Mouse (Mus musculus) forebrain, embryonic 15.5 days (tissue): ENCODE results near the gene P3h4. TPM values are rescaled to one million over a fixed set of nuclear protein-coding genes. Genes with fewer than 3 reads are reported as not detected.
"Not testable (repeated sequence)": the region's sequence is repeated elsewhere in the genome, so short reads cannot be mapped to it uniquely, and the experiment has no call there.

Experiments
- ATAC-seq: fragments of 200-750 bp; cut with Nextera tagmentation; replicated peaks from 2 replicates; pipeline ENCODE4 v1.8.0; 2017; ENCODE audit warnings: mild to moderate bottlenecking, moderate TSS enrichment, moderate library complexity
- H3K27ac ChIP-seq: fragments of 300-500 bp; sonication (generic); replicated peaks from 2 replicates; pipeline ENCODE4 v1.5.1; 2015; ENCODE audit warnings: mild to moderate bottlenecking, inconsistent platforms
- H3K27me3 ChIP-seq: fragments of 300-500 bp; sonication (generic); 2 replicates; pipeline ENCODE4 v1.6.1; 2015; ENCODE audit warnings: inconsistent platforms
- H3K36me3 ChIP-seq: fragments of 300-500 bp; sonication (generic); 2 replicates; pipeline ENCODE4 v1.6.1; 2015; ENCODE audit warnings: mild to moderate bottlenecking, inconsistent platforms
- H3K4me1 ChIP-seq: fragments of 300-500 bp; sonication (generic); 2 replicates; pipeline ENCODE4 v1.6.1; 2015; ENCODE audit warnings: inconsistent platforms
- H3K4me2 ChIP-seq: fragments of 300-500 bp; sonication (generic); replicated peaks from 2 replicates; pipeline ENCODE4 v1.6.1; 2015; ENCODE audit warnings: mild to moderate bottlenecking, inconsistent platforms
- H3K4me3 ChIP-seq: fragments of 300-500 bp; sonication (generic); 2 replicates; pipeline ENCODE4 v1.5.1; 2015; ENCODE audit warnings: mild to moderate bottlenecking, inconsistent platforms
- H3K9ac ChIP-seq: fragments of 300-500 bp; sonication (generic); replicated peaks from 2 replicates; pipeline ENCODE4 v1.6.1; 2015; ENCODE audit warnings: mild to moderate bottlenecking, inconsistent platforms
- H3K9me3 ChIP-seq: fragments of 300-500 bp; sonication (generic); 2 replicates; pipeline ENCODE4 v1.6.1; 2016; ENCODE audit warnings: inconsistent platforms
- WGBS: fragments of 180-500 bp; shearing (Covaris S2); methylation state at CpG from one replicate; pipeline ENCODE4 v1.1.7; 2015; ENCODE audit warnings: mixed read lengths; 5-methylcytosine and 5-hydroxymethylcytosine counted together
- microRNA-seq: library from miRNA; unstranded; fragments of <30 nt; microRNA quantifications from one replicate; pipeline ENCODE4, GENCODE M21; 2016
- polyA plus RNA-seq: library from polyadenylated mRNA; unstranded; fragments of >200 nt; fragmentation: Nextera tagmentation; extraction: Ambion mirVana; gene quantifications from 2 replicates; pipeline ENCODE4 v1.2.1, GENCODE M21; 2015

P3h4 gene
- polyA plus RNA-seq, 1 experiment from 2014 or later, result 14.4 TPM

- Histone ChIP-seq H3K9me3 (no peaks in the 10 kb centered on the region), H3K4me1 (no peaks in the 10 kb centered on the region), H3K27me3 (no peaks in the 10 kb centered on the region), H3K4me2 (no peak overlapping the region), H3K27ac (no peak overlapping the region), H3K36me3 (peaks cover 13% of the 10 kb centered on the region), H3K4me3 (no peak overlapping the region), H3K9ac (no peak overlapping the region)
- WGBS, result 84% methylated on average over 8 of the region's 8 CpGs
- no peak for ATAC-seq
These were observed 44.8 kb downstream of the P3h4 start for GRCm38 (mm10) chr11:100369822-100370221.

- H3K4me1 ChIP-seq, result no peaks in the 10 kb centered on the region
- no peak overlapping the region for H3K4me2 ChIP-seq
- H3K27ac ChIP-seq, result no peak overlapping the region
- no peak for ATAC-seq
- H3K9me3 ChIP-seq, result no peaks in the 10 kb centered on the region
- no peak overlapping the region for H3K4me3 ChIP-seq
- 85% methylated on average over 7 of the region's 7 CpGs for WGBS
- no peak overlapping the region for H3K9ac ChIP-seq
- H3K36me3 ChIP-seq, result peaks cover 9% of the 10 kb centered on the region
- H3K27me3 ChIP-seq, result no peaks in the 10 kb centered on the region
These were observed 45.5 kb downstream of the P3h4 start for GRCm38 (mm10) chr11:100369145-100369544.

GRCm38 (mm10) chr11:100362979-100363562 lies 51.6 kb downstream of the P3h4 start:
- Histone ChIP-seq H3K4me2 (no peak overlapping the region), H3K27me3 (peaks cover 5% of the 10 kb centered on the region; the same call in 1 of the 2 replicates), H3K27ac (no peak overlapping the region), H3K9me3 (no peaks in the 10 kb centered on the region), H3K9ac (no peak overlapping the region), H3K36me3 (no peaks in the 10 kb centered on the region), H3K4me3 (no peak overlapping the region), H3K4me1 (peaks cover 5% of the 10 kb centered on the region; the same call in 1 of the 2 replicates)
- WGBS, result 17% methylated on average over 12 of the region's 12 CpGs
- ATAC-seq, result peak; percentile 55; the same call in 1 of the 2 replicates

DNA sequence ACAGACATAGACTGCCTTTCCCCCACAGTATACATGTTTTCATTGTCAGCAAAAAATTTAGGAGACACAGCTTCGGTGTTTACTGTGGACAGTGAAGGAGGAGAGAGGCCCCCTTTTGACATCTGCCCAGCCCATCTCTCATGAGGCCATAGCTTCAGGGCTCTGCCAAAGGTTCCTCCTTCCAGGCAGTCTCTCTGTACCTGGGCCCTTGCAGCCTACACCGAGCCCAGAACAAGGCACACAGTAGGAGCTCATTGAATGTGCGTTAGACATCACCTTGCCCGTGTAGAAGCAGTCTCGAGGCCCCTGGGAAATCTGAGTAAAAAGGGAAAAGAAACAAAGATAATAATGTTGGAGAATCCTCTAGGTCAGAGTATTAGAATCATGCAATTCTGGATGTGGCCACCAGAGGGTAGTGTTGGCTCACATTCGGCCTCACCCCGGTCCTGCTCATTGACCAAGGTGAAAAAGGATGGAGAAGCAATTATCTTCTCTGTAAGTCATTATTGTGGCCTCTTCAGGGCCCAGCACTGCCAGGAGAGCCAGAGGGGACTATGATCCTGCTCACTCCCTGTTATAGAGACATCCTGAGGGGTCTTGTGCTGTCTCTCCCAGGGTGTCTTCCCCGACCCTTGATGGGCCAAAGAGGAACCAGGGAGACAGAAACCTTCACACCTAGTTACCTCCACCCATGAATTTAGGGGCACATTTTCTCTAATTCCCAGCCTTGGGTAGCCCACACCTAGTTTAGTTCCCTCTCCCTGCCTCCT lies 52.2 kb downstream of the P3h4 start:
- WGBS, result 11% methylated on average over 8 of the region's 8 CpGs
- Histone ChIP-seq H3K4me1 (peaks cover 5% of the 10 kb centered on the region; the same call in 1 of the 2 replicates), H3K27me3 (peaks cover 5% of the 10 kb centered on the region; the same call in 1 of the 2 replicates), H3K36me3 (no peaks in the 10 kb centered on the region), H3K4me3 (no peak overlapping the region), H3K27ac (no peak overlapping the region), H3K9me3 (no peaks in the 10 kb centered on the region), H3K9ac (no peak overlapping the region), H3K4me2 (no peak overlapping the region)
- peak; percentile 59 for ATAC-seq

DNA sequence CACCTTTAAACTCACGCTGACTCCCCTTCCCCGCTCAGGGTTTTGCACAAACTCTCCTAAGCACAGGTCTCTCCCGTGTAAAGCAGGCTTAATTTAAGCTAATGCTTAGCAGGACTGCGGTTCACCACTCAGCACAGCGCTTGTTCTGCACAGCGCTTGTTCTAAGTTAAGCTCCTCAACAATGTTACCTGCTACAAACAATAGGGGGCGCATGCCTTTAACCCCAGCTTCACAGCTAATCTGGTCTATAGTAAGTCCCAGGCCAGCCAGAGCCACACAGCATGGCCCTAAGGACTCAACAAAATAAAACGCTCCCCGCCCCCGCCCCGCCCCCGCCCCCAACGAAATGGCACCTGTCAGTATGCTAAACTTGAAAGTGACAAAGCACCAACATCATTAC lies 53.6 kb downstream of the P3h4 start:
- H3K4me3 ChIP-seq, ATAC-seq, H3K27ac ChIP-seq, H3K9ac ChIP-seq, H3K4me2 ChIP-seq, H3K36me3 ChIP-seq, H3K9me3 ChIP-seq, H3K27me3 ChIP-seq: not testable (repeated sequence)
- peaks cover 12% of the 10 kb centered on the region for H3K4me1 ChIP-seq
- no CpG with 5 or more reads among the region's 13 CpGs for whole genome bisulfite sequencing

DNA sequence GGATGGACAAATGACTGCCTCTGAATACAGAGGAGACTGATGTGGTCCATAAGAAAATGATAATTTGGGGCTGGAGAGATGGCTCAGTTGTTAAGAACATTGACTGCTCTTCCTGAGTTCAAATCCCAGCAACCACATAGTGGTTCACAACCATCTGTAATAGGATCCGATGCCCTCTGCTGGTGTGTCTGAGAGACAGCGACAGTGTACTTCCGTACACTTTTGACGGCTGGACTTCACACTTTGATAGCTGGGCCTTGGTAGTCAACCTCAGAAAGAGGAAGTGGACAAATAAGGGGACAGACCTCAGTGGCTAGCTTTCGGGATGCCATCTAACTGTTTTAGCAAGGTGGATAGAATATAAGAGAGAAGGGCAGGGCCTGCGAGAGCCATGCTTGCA lies 54.5 kb downstream of the P3h4 start:
- Histone ChIP-seq H3K9me3 (no peaks in the 10 kb centered on the region), H3K27ac (no peak overlapping the region), H3K9ac (no peak overlapping the region), H3K4me1 (peaks cover 12% of the 10 kb centered on the region), H3K36me3 (no peaks in the 10 kb centered on the region), H3K27me3 (peaks cover 5% of the 10 kb centered on the region; the same call in 1 of the 2 replicates), H3K4me3 (no peak overlapping the region), H3K4me2 (no peak overlapping the region)
- 77% methylated on average over 6 of the region's 6 CpGs for WGBS
- ATAC-seq, result no peak

Small RNA genes within 50 kb of the gene (microRNA-seq; reads per million reads assigned to microRNA genes)
- not detected for gene Gm27374

Other genes starting within 250 kb of the P3h4 start
- not detected in 2 replicates for gene Krt9, start 221.6 kb downstream of the P3h4 start, polyA plus RNA-seq
- gene Krt14, start 207.3 kb downstream of the P3h4 start, polyA plus RNA-seq, result 0.25 TPM in 1 of 2 replicates, not detected in the other
- gene Krt16, start 165.9 kb downstream of the P3h4 start, polyA plus RNA-seq, result not detected in 2 replicates
- 0.31 TPM in 1 of 2 replicates, not detected in the other for gene Krt17, start 153.8 kb downstream of the P3h4 start, polyA plus RNA-seq
- not detected in 2 replicates for gene Krt42, start 145.0 kb downstream of the P3h4 start, polyA plus RNA-seq
- 1,252 and 1,271 TPM in 2 replicates for gene Eif1, start 95.0 kb downstream of the P3h4 start, polyA plus RNA-seq
- 0.57 and 0.78 TPM in 2 replicates for gene Gast, start 80.4 kb downstream of the P3h4 start, polyA plus RNA-seq
- 94.7 and 128 TPM in 2 replicates for gene Hap1, start 58.7 kb downstream of the P3h4 start, polyA plus RNA-seq
- 51.4 and 55.4 TPM in 2 replicates for gene Jup, start 17.1 kb downstream of the P3h4 start, polyA plus RNA-seq
- 16.9 and 17.3 TPM in 2 replicates for gene Fkbp10, start 861 bp upstream of the P3h4 start, polyA plus RNA-seq
- gene Nt5c3b, start 27.0 kb upstream of the P3h4 start, polyA plus RNA-seq, result 103 and 112 TPM in 2 replicates
- 0.67 and 0.69 TPM in 2 replicates for gene Klhl10, start 27.1 kb upstream of the P3h4 start, polyA plus RNA-seq
- gene Klhl11, start 57.9 kb upstream of the P3h4 start, polyA plus RNA-seq, result 13.5 and 14.0 TPM in 2 replicates
- gene Acly, start 113.2 kb upstream of the P3h4 start, polyA plus RNA-seq, result 230 and 237 TPM in 2 replicates
- 1.1 and 2.1 TPM in 2 replicates for gene Ttc25, start 130.8 kb upstream of the P3h4 start, polyA plus RNA-seq
- 23.4 and 26.9 TPM in 2 replicates for gene Cnp, start 160.1 kb upstream of the P3h4 start, polyA plus RNA-seq
- 90.5 and 91.3 TPM in 2 replicates for gene Nkiras2, start 204.4 kb upstream of the P3h4 start, polyA plus RNA-seq
- 294 and 295 TPM in 2 replicates for gene Dnajc7, start 205.3 kb upstream of the P3h4 start, polyA plus RNA-seq